Mouse (Mus musculus) gastrocnemius, postnatal 14 days (tissue): ENCODE results near the gene Stat4. TPM values are rescaled to one million over a fixed set of nuclear protein-coding genes. Genes with fewer than 3 reads are reported as not detected.

Experiments
- DNase-seq: peaks from one replicate; pipeline ENCODE4 v3.0.0; 2021; ENCODE audit warnings: mixed read lengths
- intact Hi-C: fragments of 180-260 bp; cut with DNase I; formaldehyde crosslinking; loops from one replicate; pipeline ENCODE4 v1.15.1; 2025; ENCODE audit warnings: low total_unique reads
- total RNA-seq, 2 experiments: library from RNA; stranded (reverse); gene quantifications; 2 replicates each; pipeline ENCODE4 v1.2.3; 2021

Gene Stat4
- total RNA-seq, 2 experiments from 2014 or later, result not detected

GRCm38 (mm10) chr1:52137292-52137691 is 150.3 kb downstream of the Stat4 start:
- no peak for DNase-seq
- intact Hi-C loops, result no loop called here

- no peak for DNase-seq
- intact Hi-C loops, result no loop called here
Observed at GRCm38 (mm10) chr1:52140534-52140933, 153.6 kb downstream of the Stat4 start.

- no peak for DNase-seq
- intact Hi-C loops, result no loop called here
Observed at GRCm38 (mm10) chr1:52141482-52141881, 154.5 kb downstream of the Stat4 start.

- intact Hi-C loops, result no loop called here
- no peak for DNase-seq
Observed at GRCm38 (mm10) chr1:52142117-52142516, 155.2 kb downstream of the Stat4 start.

GRCm38 (mm10) chr1:52143191-52143590 is 156.2 kb downstream of the Stat4 start:
- intact Hi-C loops, result no loop called here
- no peak for DNase-seq

GRCm38 (mm10) chr1:52143596-52144156 is 156.7 kb downstream of the Stat4 start:
- intact Hi-C loops, result no loop called here
- DNase-seq, result no peak

GRCm38 (mm10) chr1:52144907-52145306 is 158.0 kb downstream of the Stat4 start:
- intact Hi-C loops, result no loop called here
- DNase-seq, result no peak

- DNase-seq, result peak; percentile 53
- intact Hi-C loops, result loop anchor here (2.0 kb wide), 1 partner anchor 122 kb away; no protein-coding TSS in a partner anchor
Observed at GRCm38 (mm10) chr1:52146214-52146970, 159.4 kb downstream of the Stat4 start.

- no peak for DNase-seq
- intact Hi-C loops, result loop anchor here (2.0 kb wide), 1 partner anchor 121 kb away; no protein-coding TSS in a partner anchor
Observed at GRCm38 (mm10) chr1:52147431-52147830, 160.5 kb downstream of the Stat4 start.

GRCm38 (mm10) chr1:52148178-52148577 is 161.2 kb downstream of the Stat4 start:
- DNase-seq, result no peak
- intact Hi-C loops, result loop anchor here (2.0 kb wide), 1 partner anchor 153 kb away; no protein-coding TSS in a partner anchor

- intact Hi-C loops, result loop anchor here (2.0 kb wide), 1 partner anchor 152 kb away; no protein-coding TSS in a partner anchor
- no peak for DNase-seq
Observed at GRCm38 (mm10) chr1:52148696-52149095, 161.7 kb downstream of the Stat4 start.

- peak; percentile 65 for DNase-seq
- intact Hi-C loops, result loop anchor here (2.0 kb wide), 1 partner anchor 151 kb away; no protein-coding TSS in a partner anchor
Observed at GRCm38 (mm10) chr1:52149934-52150346, 163.0 kb downstream of the Stat4 start.

- no peak for DNase-seq
- intact Hi-C loops, result no loop called here
Observed at GRCm38 (mm10) chr1:52150676-52151075, 163.7 kb downstream of the Stat4 start.

- no peak for DNase-seq
- intact Hi-C loops, result no loop called here
Observed at GRCm38 (mm10) chr1:52151166-52151565, 164.2 kb downstream of the Stat4 start.

GRCm38 (mm10) chr1:52152369-52152768 is 165.4 kb downstream of the Stat4 start:
- intact Hi-C loops, result no loop called here

GRCm38 (mm10) chr1:52152936-52153335 is 166.0 kb downstream of the Stat4 start:
- intact Hi-C loops, result no loop called here
- DNase-seq, result no peak

More at GRCm38 (mm10) chr1:52152369-52152768, 165.4 kb downstream of the Stat4 start:
- DNase-seq, result no peak

GRCm38 (mm10) chr1:52154890-52155289 is 167.9 kb downstream of the Stat4 start:
- intact Hi-C loops, result no loop called here
- no peak for DNase-seq

GRCm38 (mm10) chr1:52156351-52156750 is 169.4 kb downstream of the Stat4 start:
- intact Hi-C loops, result no loop called here
- DNase-seq, result no peak
